Mouse (Mus musculus) inflammation-experienced regulatory T-cells (primary cell): ENCODE measurements around the gene Zfp654. TPM values are rescaled to one million over a fixed set of nuclear protein-coding genes. Genes with fewer than 3 reads are reported as not detected.

Experiments used
- polyA plus RNA-seq, 2 experiments: library from polyadenylated mRNA; unstranded; fragments of 100-300 nt; shearing (Covaris generic); gene quantifications; one replicate each; pipeline ENCODE4 v1.2.1; 2017

The Zfp654 gene
- polyA plus RNA-seq = 10 to 100 TPM; 19.0 to 25.7 TPM

GRCm38 (mm10) chr16:64851563-64852362 is at the start of gene Zfp654, which contains the start of gene Cggbp1:
Zfp654 (minus strand) TSS chr16:64851652.
Cggbp1 (plus strand) TSS chr16:64851996.

GRCm38 (mm10) chr16:64770521-64771430 is 80.7 kb downstream of the Zfp654 start, which contains the start of gene 4930453N24Rik:
4930453N24Rik (minus strand) TSS chr16:64771161.

Other genes with a start within 250 kb of the Zfp654 start
- gene Csnka2ip, start 249.2 kb downstream of the Zfp654 start, polyA plus RNA-seq = not detected
- gene 4930453N24Rik, start 80.5 kb downstream of the Zfp654 start, polyA plus RNA-seq = 10 to 100 TPM; 36.0 to 48.6 TPM
- 100 to 1,000 TPM in 1 of 2 experiments, 10 to 100 TPM in 1; 82.2 to 122 TPM for gene Cggbp1, start 344 bp upstream of the Zfp654 start, polyA plus RNA-seq